Mouse (Mus musculus): ENCODE data around the gene Ifna2.

Gene Ifna2

GRCm38 (mm10) chr4:88683812-88684211 is at the start of gene Ifna2:
TSS of gene Ifna2 (minus strand) at chr4:88683912.
- DNase-seq (ENCODE audit: low spot score in 2 of 2): no peak

GRCm38 (mm10) chr4:88727324-88727723 is 43.6 kb upstream of the Ifna2 start:
- no peak for DNase-seq (ENCODE audit: low spot score in 2 of 2)

- DNase-seq (ENCODE audit: low spot score in 2 of 2): no peak
Observed at GRCm38 (mm10) chr4:88726727-88727126, 43.0 kb upstream of the Ifna2 start.

- DNase-seq (ENCODE audit: low spot score in 2 of 2): no peak
Observed at GRCm38 (mm10) chr4:88723497-88724090, 39.9 kb upstream of the Ifna2 start.

- DNase-seq (ENCODE audit: low spot score in 2 of 2): peak; percentile 70 to 90
Observed at GRCm38 (mm10) chr4:88721791-88722721, 38.3 kb upstream of the Ifna2 start, which contains the start of the genes Gm26566 and Klhl9. TSS of gene Gm26566 (plus strand) at chr4:88721805. TSS of gene Klhl9 (minus strand) at chr4:88722465.

- no peak for DNase-seq (ENCODE audit: low spot score in 2 of 2)
Observed at GRCm38 (mm10) chr4:88718715-88719114, 35.0 kb upstream of the Ifna2 start.

GRCm38 (mm10) chr4:88715059-88715458 is 31.3 kb upstream of the Ifna2 start:
- DNase-seq (ENCODE audit: low spot score in 2 of 2): no peak

- no peak for DNase-seq (ENCODE audit: low spot score in 2 of 2)
Observed at GRCm38 (mm10) chr4:88714281-88714680, 30.6 kb upstream of the Ifna2 start.

- DNase-seq (ENCODE audit: low spot score in 2 of 2): no peak
Observed at GRCm38 (mm10) chr4:88707128-88707826, 23.6 kb upstream of the Ifna2 start.

GRCm38 (mm10) chr4:88705924-88706323 is 22.2 kb upstream of the Ifna2 start:
- no peak for DNase-seq (ENCODE audit: low spot score in 2 of 2)

GRCm38 (mm10) chr4:88699301-88699700 is 15.6 kb upstream of the Ifna2 start:
- DNase-seq (ENCODE audit: low spot score in 2 of 2): no peak

GRCm38 (mm10) chr4:88698781-88699180 is 15.1 kb upstream of the Ifna2 start:
- DNase-seq (ENCODE audit: low spot score in 2 of 2): no peak

- no peak for DNase-seq (ENCODE audit: low spot score in 2 of 2)
Observed at GRCm38 (mm10) chr4:88697753-88698152, 14.0 kb upstream of the Ifna2 start.

GRCm38 (mm10) chr4:88697108-88697507 is 13.4 kb upstream of the Ifna2 start:
- no peak for DNase-seq (ENCODE audit: low spot score in 2 of 2)

- DNase-seq (ENCODE audit: low spot score in 2 of 2): peak; percentile 24 to 52
Observed at GRCm38 (mm10) chr4:88696237-88696884, 12.6 kb upstream of the Ifna2 start.

GRCm38 (mm10) chr4:88693392-88693791 is 9.7 kb upstream of the Ifna2 start:
- DNase-seq (ENCODE audit: low spot score in 2 of 2): no peak

GRCm38 (mm10) chr4:88692537-88692936 is 8.8 kb upstream of the Ifna2 start:
- no peak for DNase-seq (ENCODE audit: low spot score in 2 of 2)

- no peak for DNase-seq (ENCODE audit: low spot score in 2 of 2)
Observed at GRCm38 (mm10) chr4:88691259-88691658, 7.5 kb upstream of the Ifna2 start, which contains the start of gene Ifnab. TSS of gene Ifnab (minus strand) at chr4:88691359.

- no peak for DNase-seq (ENCODE audit: low spot score in 2 of 2)
Observed at GRCm38 (mm10) chr4:88681353-88681752, 2.4 kb downstream of the Ifna2 start.

- no peak for DNase-seq (ENCODE audit: low spot score in 2 of 2)
Observed at GRCm38 (mm10) chr4:88680362-88680761, 3.4 kb downstream of the Ifna2 start.

- no peak for DNase-seq (ENCODE audit: low spot score in 2 of 2)
Observed at GRCm38 (mm10) chr4:88676824-88677223, 6.9 kb downstream of the Ifna2 start, which contains the start of gene Ifna16. TSS of gene Ifna16 (minus strand) at chr4:88676924.

- DNase-seq (ENCODE audit: low spot score in 2 of 2): no peak
Observed at GRCm38 (mm10) chr4:88655461-88655860, 28.3 kb downstream of the Ifna2 start.

All from frontal cortex, postnatal 25 days (tissue).